Mouse (Mus musculus) urinary bladder, adult 2 months (tissue): ENCODE measurements around the gene Tspan9. TPM values are rescaled to one million over a fixed set of nuclear protein-coding genes. Genes with fewer than 3 reads are reported as not detected.

Experiments used
- DNase-seq: peaks from one replicate; pipeline ENCODE4 v3.0.0; 2022; ENCODE audit warnings: low spot score
- polyA plus RNA-seq: library from polyadenylated mRNA; depleted of rRNA; stranded (reverse); fragments of >200 nt; gene quantifications from 2 replicates; pipeline ENCODE4 v1.2.3, GENCODE M21; 2012; rRNA removed

The Tspan9 gene
- polyA plus RNA-seq, 1 experiment: 112 TPM

DNA sequence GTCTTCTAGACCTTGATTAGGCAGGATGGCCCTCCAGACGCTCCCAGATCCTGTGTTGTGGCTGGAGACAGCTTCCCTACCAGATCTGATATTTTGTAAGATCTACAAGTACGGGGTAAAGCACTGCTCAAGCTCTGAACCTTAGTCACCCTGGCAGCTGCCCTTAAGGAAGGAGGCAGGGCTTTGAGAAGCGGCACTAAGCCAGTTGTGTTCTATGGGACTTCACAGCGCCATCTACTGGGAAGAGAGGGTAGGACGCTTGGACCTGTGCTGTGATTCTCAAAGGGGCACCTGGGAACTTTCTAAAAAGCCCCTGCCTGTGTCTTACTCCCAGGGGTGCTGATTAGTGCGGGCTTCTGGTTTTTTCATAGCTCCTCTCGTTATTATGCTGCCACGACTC lies 222.7 kb downstream of the Tspan9 start:
- DNase-seq: peak; percentile 44

DNA sequence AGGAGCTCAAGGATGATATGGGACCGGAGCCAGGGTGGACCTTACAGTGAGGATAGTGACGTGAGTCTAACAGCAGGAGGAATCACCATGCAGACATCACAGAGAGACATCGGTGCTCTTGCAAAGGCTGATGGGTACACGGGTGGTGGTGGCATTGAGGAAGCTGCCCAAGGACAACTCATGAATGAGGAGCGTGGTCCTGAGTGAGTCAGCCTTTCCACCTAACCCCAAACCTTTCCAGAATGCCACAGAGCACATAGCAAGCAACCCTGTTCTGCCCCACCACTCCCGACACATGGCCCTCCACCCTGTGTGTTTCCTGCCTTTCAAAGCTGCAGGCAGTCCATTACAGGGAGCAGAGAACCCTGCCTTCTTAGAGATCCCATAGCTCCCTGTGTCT lies 223.9 kb downstream of the Tspan9 start:
- DNase-seq: no peak

DNA sequence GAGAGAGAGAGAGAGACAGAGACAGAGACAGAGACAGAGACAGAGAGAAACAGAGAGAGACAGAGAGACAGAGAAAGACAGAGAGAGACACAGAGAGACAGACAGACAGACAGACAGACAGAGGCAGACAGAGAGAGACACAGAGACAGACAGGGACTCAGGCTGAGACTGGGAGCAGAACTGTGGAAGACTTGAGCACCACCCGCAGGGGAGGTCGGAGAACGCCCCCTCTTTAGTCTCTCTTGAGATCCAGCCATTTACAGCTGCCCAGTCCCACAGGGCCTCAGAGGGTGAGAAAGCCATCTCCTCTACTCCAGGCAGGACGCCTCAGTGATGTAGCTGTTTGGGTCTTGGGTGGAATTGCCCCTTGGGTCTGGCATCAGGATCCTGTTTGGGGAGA lies 225.7 kb downstream of the Tspan9 start:
- DNase-seq: no peak

DNA sequence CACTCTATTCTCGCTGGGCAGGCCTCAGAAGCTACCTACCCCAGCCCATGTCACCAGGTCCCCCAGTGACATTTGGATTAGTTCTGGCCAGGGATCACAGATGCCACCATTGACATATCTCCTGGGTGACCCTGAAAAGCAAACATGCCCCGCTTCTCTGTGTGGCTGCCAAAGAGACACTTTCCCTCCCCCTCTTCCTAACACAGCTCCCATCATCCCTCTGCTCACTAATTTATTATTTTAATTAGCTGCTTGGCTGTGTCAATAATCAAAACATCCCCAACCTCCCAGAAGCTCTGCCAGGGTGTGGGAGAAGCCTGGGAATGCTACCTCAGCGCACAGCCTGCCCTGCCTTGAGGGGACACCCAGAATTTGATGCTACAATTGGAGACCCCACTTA lies 226.4 kb downstream of the Tspan9 start:
- DNase-seq: no peak

DNA sequence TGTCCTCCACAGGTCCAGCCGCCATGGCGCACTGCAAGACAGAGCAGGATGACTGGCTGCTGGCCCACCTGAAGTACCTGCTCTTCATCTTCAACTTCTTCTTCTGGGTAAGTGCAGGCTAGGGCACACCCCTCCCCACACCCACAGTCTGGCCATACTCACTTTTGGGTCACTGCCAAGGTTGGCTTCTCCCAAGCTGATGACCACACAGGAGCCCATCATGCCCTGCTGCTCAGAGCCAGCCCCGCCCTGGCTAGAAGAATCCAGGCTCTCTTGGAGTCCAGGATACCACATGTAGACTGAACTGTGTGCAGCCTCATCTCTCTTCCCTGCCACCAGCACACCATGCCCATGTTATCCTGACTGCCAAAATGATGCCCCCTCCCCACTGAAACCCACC lies 230.5 kb downstream of the Tspan9 start:
- DNase-seq: no peak

DNA sequence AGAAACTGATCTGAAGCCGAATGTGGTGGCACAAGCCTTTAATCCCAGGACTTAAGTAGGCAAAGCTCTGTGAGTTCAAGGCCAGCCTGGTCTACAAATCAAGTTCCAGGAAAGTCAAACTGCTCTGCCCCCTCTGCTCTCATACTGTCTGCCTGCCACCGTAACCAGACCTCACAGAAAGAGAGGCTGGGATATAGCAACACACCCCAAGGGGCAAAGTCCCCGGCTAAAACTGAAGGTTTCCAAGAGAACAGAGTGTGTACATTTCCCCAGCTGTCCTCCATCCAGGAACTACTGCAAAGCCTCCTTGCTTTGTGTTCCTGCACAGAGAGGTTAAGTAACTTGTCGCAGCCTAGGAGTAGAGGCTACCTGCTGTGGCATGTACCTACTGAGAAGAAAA lies 231.7 kb downstream of the Tspan9 start:
- DNase-seq: no peak

Other genes starting within 250 kb of the Tspan9 start
- gene Tead4, start 157.2 kb upstream of the Tspan9 start, polyA plus RNA-seq: 0.50 and 0.75 TPM in 2 replicates
- gene Tulp3, start 212.3 kb upstream of the Tspan9 start, polyA plus RNA-seq: 22.6 TPM in 2 replicates
- 12.9 and 18.6 TPM in 2 replicates for gene Rhno1, start 219.3 kb upstream of the Tspan9 start, polyA plus RNA-seq
- gene Foxm1, start 219.4 kb upstream of the Tspan9 start, polyA plus RNA-seq: 4.7 and 5.0 TPM in 2 replicates
- gene Tex52, start 231.9 kb upstream of the Tspan9 start, polyA plus RNA-seq: 0.10 TPM in 1 of 2 replicates, not detected in the other
- gene Gm44596, start 231.9 kb upstream of the Tspan9 start, polyA plus RNA-seq: not detected in 2 replicates